Mouse (Mus musculus): ENCODE measurements around the gene Adck1.

DNA sequence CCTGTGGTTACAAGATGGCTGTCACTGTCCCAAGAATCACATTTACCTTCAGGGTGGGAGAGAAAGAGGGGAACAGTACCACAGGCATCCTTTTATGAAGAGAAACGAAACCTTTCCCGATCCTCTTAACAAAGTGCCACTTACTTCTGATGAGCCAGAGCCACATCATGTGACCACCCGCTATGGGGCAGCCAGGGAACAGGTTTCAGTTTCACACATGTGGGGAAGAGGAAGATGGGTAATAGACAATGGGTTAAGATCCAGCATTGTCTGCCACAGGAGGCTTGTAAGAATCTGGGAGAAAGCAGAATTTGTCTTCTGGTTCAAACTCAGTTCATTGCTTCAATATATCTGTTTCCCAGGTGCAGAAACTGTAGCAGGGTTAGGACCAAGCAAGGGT, 85.1 kb downstream of the Adck1 start:
- no peak for TF ChIP-seq CTCF (conservative IDR thresholded peaks at IDR 0.05; ENCODE audit: low read length)
- TF ChIP-seq POU5F1 (IDR thresholded peaks at IDR 0.05; ENCODE audit: borderline replicate concordance, low read length), result no peak

Data from E14TG2a.4 (cell line).